Mouse (Mus musculus): ENCODE results near the gene Diras1.

Gene Diras1

GRCm38 (mm10) chr10:80971533-80971932, 53.9 kb downstream of the Diras1 start:
- DNase-seq (ENCODE audit: low spot score), result no peak

- DNase-seq (ENCODE audit: low spot score), result no peak
Observed at GRCm38 (mm10) chr10:80970159-80970558, 55.3 kb downstream of the Diras1 start.

Data from testis, postnatal 14 days (tissue).